Mouse (Mus musculus): ENCODE data around the gene Arpc3. TPM values are rescaled to one million over a fixed set of nuclear protein-coding genes. Genes with fewer than 3 reads are reported as not detected.

Arpc3 gene
- polyA plus RNA-seq, 1 experiment from 2014 or later, result 158 TPM

- peaks cover 10% of the 10 kb centered on the region for H3K4me1 ChIP-seq (ENCODE audit: control insufficient read depth, insufficient read depth, low read depth, low read length)
- no peak for ATAC-seq
- no peaks in the 10 kb centered on the region for H3K9me3 ChIP-seq (ENCODE audit: control insufficient read depth, low read length)
- peaks cover 7% of the 10 kb centered on the region for H3K36me3 ChIP-seq (ENCODE audit: control insufficient read depth, insufficient read depth, low read length)
- H3K9ac ChIP-seq (ENCODE audit: low read depth, low read length), result no peak overlapping the region
- H3K4me2 ChIP-seq (ENCODE audit: low read length), result no peak overlapping the region
- H3K4me3 ChIP-seq (ENCODE audit: low read length), result no peak overlapping the region
- no peaks in the 10 kb centered on the region for H3K27me3 ChIP-seq (replicated peaks; ENCODE audit: control insufficient read depth, insufficient read depth, low read length)
- H3K27ac ChIP-seq (ENCODE audit: low read depth, low read length), result no peak overlapping the region
- 54% methylated on average over 2 of the region's 2 CpGs for WGBS
These were observed 2.2 kb downstream of the Arpc3 start for GRCm38 (mm10) chr5:122393887-122394286.

DNA sequence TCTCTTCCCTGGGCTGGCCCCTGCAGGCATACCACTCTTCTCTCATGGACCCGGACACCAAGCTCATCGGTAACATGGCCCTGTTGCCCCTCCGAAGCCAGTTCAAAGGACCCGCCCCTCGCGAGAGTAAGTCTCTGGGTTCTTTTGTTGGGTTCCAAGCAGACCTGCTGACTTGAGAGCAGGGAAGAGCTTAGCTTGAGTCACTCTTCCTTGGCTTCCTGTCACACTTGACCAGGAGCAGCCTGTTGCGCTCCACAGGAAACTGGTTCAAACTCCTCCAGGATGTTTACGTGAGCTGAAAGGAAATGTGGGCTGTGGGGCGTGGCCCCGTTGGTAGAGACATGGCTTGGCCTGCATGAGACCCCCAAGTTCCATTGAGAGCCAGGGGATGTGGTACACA, 5.1 kb downstream of the Arpc3 start:
- Histone ChIP-seq H3K9me3 (ENCODE audit: control insufficient read depth, low read length) (no peaks in the 10 kb centered on the region), H3K4me3 (ENCODE audit: low read length) (no peak overlapping the region), H3K4me2 (ENCODE audit: low read length) (no peak overlapping the region), H3K9ac (ENCODE audit: low read depth, low read length) (no peak overlapping the region), H3K4me1 (ENCODE audit: control insufficient read depth, insufficient read depth, low read depth, low read length) (peaks cover 10% of the 10 kb centered on the region), H3K36me3 (ENCODE audit: control insufficient read depth, insufficient read depth, low read length) (peaks cover 19% of the 10 kb centered on the region), H3K27ac (ENCODE audit: low read depth, low read length) (0 out of 2 replicates have a peak overlapping the region, but pooled peaks have one; percentile 44), H3K27me3 (replicated peaks; ENCODE audit: control insufficient read depth, insufficient read depth, low read length) (no peaks in the 10 kb centered on the region)
- 86% methylated on average over 10 of the region's 10 CpGs for WGBS
- no peak for ATAC-seq

GRCm38 (mm10) chr5:122397495-122397894, 5.8 kb downstream of the Arpc3 start:
- Histone ChIP-seq H3K36me3 (ENCODE audit: control insufficient read depth, insufficient read depth, low read length) (peaks cover 24% of the 10 kb centered on the region), H3K9me3 (ENCODE audit: control insufficient read depth, low read length) (no peaks in the 10 kb centered on the region), H3K27me3 (replicated peaks; ENCODE audit: control insufficient read depth, insufficient read depth, low read length) (no peaks in the 10 kb centered on the region), H3K4me3 (ENCODE audit: low read length) (no peak overlapping the region), H3K9ac (ENCODE audit: low read depth, low read length) (no peak overlapping the region), H3K4me1 (ENCODE audit: control insufficient read depth, insufficient read depth, low read depth, low read length) (peaks cover 9% of the 10 kb centered on the region), H3K27ac (ENCODE audit: low read depth, low read length) (no peak overlapping the region), H3K4me2 (ENCODE audit: low read length) (no peak overlapping the region)
- no peak for ATAC-seq
- 90% methylated on average over 8 of the region's 8 CpGs for WGBS

GRCm38 (mm10) chr5:122399871-122400270, 8.2 kb downstream of the Arpc3 start:
- ATAC-seq, result no peak
- no peak overlapping the region for H3K9ac ChIP-seq (ENCODE audit: low read depth, low read length)
- WGBS, result 94% methylated on average over 8 of the region's 8 CpGs
- H3K4me2 ChIP-seq (ENCODE audit: low read length), result no peak overlapping the region
- H3K36me3 ChIP-seq (ENCODE audit: control insufficient read depth, insufficient read depth, low read length), result peaks cover 35% of the 10 kb centered on the region
- H3K4me3 ChIP-seq (ENCODE audit: low read length), result no peak overlapping the region
- H3K9me3 ChIP-seq (ENCODE audit: control insufficient read depth, low read length), result no peaks in the 10 kb centered on the region
- no peak overlapping the region for H3K27ac ChIP-seq (ENCODE audit: low read depth, low read length)
- H3K4me1 ChIP-seq (ENCODE audit: control insufficient read depth, insufficient read depth, low read depth, low read length), result no peaks in the 10 kb centered on the region
- no peaks in the 10 kb centered on the region for H3K27me3 ChIP-seq (replicated peaks; ENCODE audit: control insufficient read depth, insufficient read depth, low read length)

GRCm38 (mm10) chr5:122400628-122401302, 9.1 kb downstream of the Arpc3 start:
- Histone ChIP-seq H3K36me3 (ENCODE audit: control insufficient read depth, insufficient read depth, low read length) (peaks cover 43% of the 10 kb centered on the region), H3K4me2 (ENCODE audit: low read length) (no peak overlapping the region), H3K27me3 (replicated peaks; ENCODE audit: control insufficient read depth, insufficient read depth, low read length) (no peaks in the 10 kb centered on the region), H3K4me1 (ENCODE audit: control insufficient read depth, insufficient read depth, low read depth, low read length) (no peaks in the 10 kb centered on the region), H3K27ac (ENCODE audit: low read depth, low read length) (no peak overlapping the region), H3K4me3 (ENCODE audit: low read length) (no peak overlapping the region), H3K9me3 (ENCODE audit: control insufficient read depth, low read length) (no peaks in the 10 kb centered on the region), H3K9ac (ENCODE audit: low read depth, low read length) (no peak overlapping the region)
- WGBS, result 82% methylated on average over 18 of the region's 18 CpGs
- ATAC-seq, result no peak

GRCm38 (mm10) chr5:122401303-122401640, 9.6 kb downstream of the Arpc3 start:
- Histone ChIP-seq H3K4me3 (ENCODE audit: low read length) (no peak overlapping the region), H3K4me2 (ENCODE audit: low read length) (no peak overlapping the region), H3K27ac (ENCODE audit: low read depth, low read length) (no peak overlapping the region), H3K36me3 (ENCODE audit: control insufficient read depth, insufficient read depth, low read length) (peaks cover 45% of the 10 kb centered on the region), H3K9ac (ENCODE audit: low read depth, low read length) (no peak overlapping the region), H3K4me1 (ENCODE audit: control insufficient read depth, insufficient read depth, low read depth, low read length) (no peaks in the 10 kb centered on the region), H3K27me3 (replicated peaks; ENCODE audit: control insufficient read depth, insufficient read depth, low read length) (no peaks in the 10 kb centered on the region), H3K9me3 (ENCODE audit: control insufficient read depth, low read length) (no peaks in the 10 kb centered on the region)
- 16% methylated on average over 8 of the region's 8 CpGs for WGBS
- ATAC-seq, result no peak

- Histone ChIP-seq H3K27ac (ENCODE audit: low read depth, low read length) (no peak overlapping the region), H3K4me1 (ENCODE audit: control insufficient read depth, insufficient read depth, low read depth, low read length) (no peaks in the 10 kb centered on the region), H3K4me3 (ENCODE audit: low read length) (no peak overlapping the region), H3K36me3 (ENCODE audit: control insufficient read depth, insufficient read depth, low read length) (peaks cover 48% of the 10 kb centered on the region), H3K9me3 (ENCODE audit: control insufficient read depth, low read length) (no peaks in the 10 kb centered on the region), H3K9ac (ENCODE audit: low read depth, low read length) (no peak overlapping the region), H3K4me2 (ENCODE audit: low read length) (no peak overlapping the region), H3K27me3 (replicated peaks; ENCODE audit: control insufficient read depth, insufficient read depth, low read length) (no peaks in the 10 kb centered on the region)
- peak; percentile 24; the same call in 1 of the 2 replicates for ATAC-seq
- 77% methylated on average over 13 of the region's 13 CpGs for WGBS
These were observed 10.5 kb downstream of the Arpc3 start for GRCm38 (mm10) chr5:122402160-122402559.

DNA sequence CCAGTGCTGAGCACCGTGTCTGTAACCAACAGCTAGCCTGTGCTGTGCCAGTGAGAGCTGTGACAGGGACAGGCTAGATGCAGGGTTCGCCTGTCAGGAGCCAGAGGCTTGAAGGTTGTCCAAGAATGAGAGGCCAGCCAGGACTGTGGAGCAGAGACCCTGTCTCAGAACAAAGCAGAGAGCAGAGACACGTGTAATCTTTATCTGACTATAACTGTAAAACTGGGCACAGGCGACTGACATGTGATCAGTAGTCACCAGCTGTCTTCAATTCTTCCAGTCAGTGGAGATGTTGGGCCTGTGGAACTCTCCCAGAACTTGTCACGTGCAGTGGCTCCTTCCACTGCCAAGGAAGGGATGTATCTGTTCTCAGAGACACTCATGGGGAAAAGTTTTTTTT, 11.1 kb downstream of the Arpc3 start:
- Histone ChIP-seq H3K4me2 (ENCODE audit: low read length) (no peak overlapping the region), H3K27me3 (replicated peaks; ENCODE audit: control insufficient read depth, insufficient read depth, low read length) (no peaks in the 10 kb centered on the region), H3K9me3 (ENCODE audit: control insufficient read depth, low read length) (no peaks in the 10 kb centered on the region), H3K9ac (ENCODE audit: low read depth, low read length) (no peak overlapping the region), H3K36me3 (ENCODE audit: control insufficient read depth, insufficient read depth, low read length) (peaks cover 49% of the 10 kb centered on the region), H3K27ac (ENCODE audit: low read depth, low read length) (no peak overlapping the region), H3K4me1 (ENCODE audit: control insufficient read depth, insufficient read depth, low read depth, low read length) (no peaks in the 10 kb centered on the region), H3K4me3 (ENCODE audit: low read length) (no peak overlapping the region)
- WGBS, result 87% methylated on average over 5 of the region's 5 CpGs
- ATAC-seq, result peak; percentile 48

GRCm38 (mm10) chr5:122403362-122403761, 11.7 kb downstream of the Arpc3 start:
- WGBS, result 89% methylated on average over 12 of the region's 12 CpGs
- no peak for ATAC-seq
- H3K4me3 ChIP-seq (ENCODE audit: low read length), result no peak overlapping the region
- H3K27me3 ChIP-seq (replicated peaks; ENCODE audit: control insufficient read depth, insufficient read depth, low read length), result no peaks in the 10 kb centered on the region
- H3K27ac ChIP-seq (ENCODE audit: low read depth, low read length), result no peak overlapping the region
- H3K9ac ChIP-seq (ENCODE audit: low read depth, low read length), result no peak overlapping the region
- peaks cover 49% of the 10 kb centered on the region for H3K36me3 ChIP-seq (ENCODE audit: control insufficient read depth, insufficient read depth, low read length)
- no peak overlapping the region for H3K4me2 ChIP-seq (ENCODE audit: low read length)
- no peaks in the 10 kb centered on the region for H3K9me3 ChIP-seq (ENCODE audit: control insufficient read depth, low read length)
- no peaks in the 10 kb centered on the region for H3K4me1 ChIP-seq (ENCODE audit: control insufficient read depth, insufficient read depth, low read depth, low read length)
